Mouse (Mus musculus) common myeloid progenitor, adult 5-6 weeks (primary cell): ENCODE measurements around the gene Chst11. TPM values are rescaled to one million over a fixed set of nuclear protein-coding genes. Genes with fewer than 3 reads are reported as not detected.
A peak's percentile ranks its signal among the peaks of the same experiment; 100 is the strongest.

ENCODE experiments used
- ATAC-seq: replicated peaks from 2 replicates; pipeline ENCODE4 v1.8.0; 2016; ENCODE audit warnings: low read depth, mild to moderate bottlenecking, moderate TSS enrichment, inconsistent platforms; ENCODE audit not compliant: poor library complexity, severe bottlenecking
- total RNA-seq: library from RNA; stranded (forward); fragments of 200-1000, 187-1606 nt; gene quantifications from 2 replicates; pipeline ENCODE4 v1.2.3, GENCODE M21; 2017

Gene Chst11
- total RNA-seq, 1 experiment from 2014 or later, result 18.6 TPM

DNA sequence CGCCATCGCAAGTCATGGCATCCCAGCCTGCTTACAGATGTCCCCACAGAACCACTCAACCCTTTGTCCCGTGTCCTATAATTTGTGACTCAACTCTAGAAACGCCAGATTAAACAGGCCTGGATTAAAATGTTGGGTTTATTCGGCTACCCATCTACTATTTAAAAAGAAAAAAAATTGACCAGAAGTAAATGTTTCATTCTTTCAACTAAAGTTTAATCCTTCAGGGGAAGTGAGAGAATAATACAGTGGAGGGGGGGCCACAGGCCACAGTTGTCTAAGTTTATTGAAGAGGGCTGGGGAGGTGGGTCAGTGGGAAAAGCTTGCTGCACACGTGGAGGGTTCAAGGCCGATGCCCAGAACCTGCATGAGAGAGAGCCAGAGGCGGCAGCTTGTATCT lies 173.9 kb downstream of the Chst11 start:
- no peak for ATAC-seq

DNA sequence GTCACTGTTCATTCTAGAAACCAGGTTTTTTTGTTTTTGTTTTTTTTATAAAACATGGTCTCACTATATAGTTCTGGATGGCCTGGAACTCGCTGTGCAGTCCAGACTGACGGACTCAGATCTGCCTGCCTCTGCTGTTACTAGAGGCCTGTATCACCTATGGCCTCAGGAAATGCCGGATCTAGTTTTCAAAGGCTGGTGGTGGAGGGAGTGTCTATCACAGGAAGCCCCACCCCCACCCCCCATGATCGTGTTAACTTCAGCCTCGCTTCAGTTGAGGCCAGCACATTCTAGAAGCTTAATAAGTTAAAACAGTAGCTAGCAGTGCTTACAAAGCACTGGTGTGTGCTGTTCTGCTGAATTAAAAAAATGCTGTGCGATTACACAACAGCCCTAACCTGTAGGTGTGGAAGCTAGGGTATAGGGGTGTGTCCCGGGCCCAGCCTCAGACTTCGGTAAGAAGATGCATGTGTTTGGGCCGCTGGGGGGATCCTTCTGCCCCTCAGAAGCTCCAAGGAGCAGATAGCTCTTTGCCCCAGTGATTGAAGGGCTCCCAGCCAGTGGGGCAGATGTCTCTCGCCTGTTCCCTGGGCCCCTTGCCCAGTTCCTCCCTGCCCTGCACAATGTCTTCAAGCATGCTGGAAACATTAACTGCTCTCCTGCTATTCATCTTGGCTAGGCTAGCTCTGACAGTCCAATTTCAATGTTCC lies 176.5 kb downstream of the Chst11 start:
- peak; percentile 50 for ATAC-seq

DNA sequence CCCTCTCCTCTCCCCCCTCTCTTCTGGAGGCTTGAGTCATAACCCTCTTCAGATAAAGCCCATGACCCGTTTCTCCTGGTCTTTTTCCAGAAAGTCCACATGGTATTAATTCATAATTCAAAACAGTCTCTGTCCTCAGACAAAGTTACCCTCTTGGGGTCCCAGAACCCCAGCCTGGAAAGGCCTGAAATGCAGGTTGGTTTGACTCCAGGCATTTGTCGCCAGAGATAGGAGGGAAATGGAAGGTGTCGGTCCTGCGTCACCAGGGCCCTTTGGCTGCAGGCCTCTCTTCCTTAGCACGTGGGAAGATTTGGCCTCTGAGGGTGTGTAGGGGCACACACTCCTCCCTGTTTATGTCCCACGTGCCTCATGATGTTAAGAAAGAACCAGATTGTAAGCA lies 178.6 kb downstream of the Chst11 start:
- ATAC-seq, result no peak

GRCm38 (mm10) chr10:83164901-83165435 lies 179.7 kb downstream of the Chst11 start:
- no peak for ATAC-seq

DNA sequence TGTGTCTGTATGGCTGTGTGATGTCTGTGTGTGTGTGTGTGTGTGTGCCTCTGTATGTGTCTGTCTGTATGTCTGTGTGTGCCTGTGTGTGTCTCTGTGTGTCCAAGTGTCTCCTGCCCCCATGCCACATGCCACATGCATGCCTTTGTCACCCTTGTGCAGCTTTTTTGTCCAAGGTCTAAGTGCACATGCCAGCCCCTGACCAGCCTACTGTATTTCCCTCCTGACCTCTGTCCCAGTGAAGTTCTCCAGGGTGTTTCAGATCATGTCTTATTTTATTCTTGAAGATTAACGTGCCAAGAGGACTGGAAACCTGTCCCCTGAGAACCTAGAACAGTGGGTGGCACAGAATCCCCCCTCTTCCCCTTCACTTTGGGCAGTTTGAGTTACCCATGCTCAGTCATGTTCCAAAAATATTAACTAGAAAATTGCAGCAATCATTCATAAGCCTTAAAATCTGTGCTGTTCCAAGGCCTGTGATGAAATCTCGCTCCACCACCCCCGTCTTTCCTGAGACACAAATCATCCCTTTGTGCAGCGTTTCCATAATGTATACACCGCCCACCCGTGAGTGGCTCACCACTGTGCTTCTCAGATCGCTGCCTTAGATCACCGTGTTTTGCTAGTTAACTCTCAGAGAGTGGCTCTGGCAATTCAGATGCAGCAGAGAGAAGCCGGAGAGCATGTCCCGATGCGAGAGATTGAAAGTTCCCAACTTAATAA lies 180.4 kb downstream of the Chst11 start:
- ATAC-seq, result no peak

- ATAC-seq, result no peak
These were observed 181.0 kb downstream of the Chst11 start for GRCm38 (mm10) chr10:83166272-83166671.

DNA sequence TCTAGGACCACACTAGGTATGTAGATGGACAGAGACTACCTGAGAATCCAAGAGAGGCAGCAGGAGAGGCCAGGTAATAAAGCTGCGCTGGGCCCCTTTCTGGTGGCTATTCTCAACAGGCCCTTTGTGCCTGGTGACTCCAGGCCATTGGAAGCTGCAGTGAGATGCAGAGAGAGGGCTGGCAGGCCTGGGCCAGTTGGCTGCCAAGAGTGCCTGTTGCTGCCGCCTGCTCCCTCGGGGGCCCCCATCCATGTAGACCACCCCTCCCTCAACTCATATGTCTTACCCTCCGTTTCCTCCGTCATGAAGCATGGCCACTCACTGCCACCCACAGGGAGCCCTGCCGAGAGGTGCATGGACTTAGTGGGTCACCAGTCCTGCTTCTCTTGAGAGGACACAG lies 182.2 kb downstream of the Chst11 start:
- ATAC-seq, result no peak

DNA sequence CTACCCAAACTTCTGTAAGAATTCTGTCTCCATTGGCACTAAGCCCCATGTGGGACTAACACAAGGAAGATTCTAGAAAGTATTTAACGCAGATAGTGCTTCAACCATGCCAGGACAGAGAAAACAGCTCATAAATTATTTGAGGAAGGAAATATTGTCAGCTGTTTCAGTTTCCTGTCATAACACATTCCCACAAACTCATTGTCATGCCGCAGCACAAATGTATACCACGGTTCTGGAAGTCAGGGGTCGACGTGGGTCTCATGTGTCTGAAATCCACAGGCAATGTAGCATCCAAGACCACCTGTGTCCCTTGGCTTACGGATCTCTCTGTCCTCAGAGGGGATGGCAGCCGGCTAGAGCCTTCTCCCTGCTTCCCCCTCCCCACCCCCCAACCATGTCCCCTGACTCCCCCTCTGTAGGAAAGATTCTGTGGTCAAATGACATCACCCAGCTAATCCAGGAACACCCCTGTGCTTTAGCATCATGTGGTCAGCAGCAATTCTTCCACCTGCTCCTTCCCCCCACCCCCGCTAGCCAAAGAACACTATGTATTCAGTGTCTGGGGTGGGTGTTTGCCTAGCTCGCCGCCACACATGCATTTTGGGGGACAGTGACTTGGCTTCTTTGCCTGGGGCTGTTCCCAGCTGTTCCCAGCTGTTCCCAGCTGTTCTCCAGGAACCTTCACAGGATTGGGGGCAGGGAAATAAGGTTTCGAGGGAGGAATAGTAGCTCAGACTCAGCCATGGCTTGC lies 183.2 kb downstream of the Chst11 start:
- peak; percentile 64 for ATAC-seq

- no peak for ATAC-seq
These were observed 184.3 kb downstream of the Chst11 start for GRCm38 (mm10) chr10:83169554-83169953.

- ATAC-seq, result no peak
These were observed 192.9 kb downstream of the Chst11 start for GRCm38 (mm10) chr10:83178151-83178550.

GRCm38 (mm10) chr10:83178661-83179060 lies 193.4 kb downstream of the Chst11 start:
- ATAC-seq, result no peak

- no peak for ATAC-seq
These were observed 196.7 kb downstream of the Chst11 start for GRCm38 (mm10) chr10:83181831-83182572.

GRCm38 (mm10) chr10:83182573-83182960 lies 197.3 kb downstream of the Chst11 start:
- 0 out of 2 replicates have a peak, but pooled peaks have one; percentile 15 for ATAC-seq

GRCm38 (mm10) chr10:83183634-83184479 lies 198.6 kb downstream of the Chst11 start:
- ATAC-seq, result peak; percentile 78

- peak; percentile 31 for ATAC-seq
These were observed 199.3 kb downstream of the Chst11 start for GRCm38 (mm10) chr10:83184480-83185069.

- no peak for ATAC-seq
These were observed 199.8 kb downstream of the Chst11 start for GRCm38 (mm10) chr10:83185121-83185520.

DNA sequence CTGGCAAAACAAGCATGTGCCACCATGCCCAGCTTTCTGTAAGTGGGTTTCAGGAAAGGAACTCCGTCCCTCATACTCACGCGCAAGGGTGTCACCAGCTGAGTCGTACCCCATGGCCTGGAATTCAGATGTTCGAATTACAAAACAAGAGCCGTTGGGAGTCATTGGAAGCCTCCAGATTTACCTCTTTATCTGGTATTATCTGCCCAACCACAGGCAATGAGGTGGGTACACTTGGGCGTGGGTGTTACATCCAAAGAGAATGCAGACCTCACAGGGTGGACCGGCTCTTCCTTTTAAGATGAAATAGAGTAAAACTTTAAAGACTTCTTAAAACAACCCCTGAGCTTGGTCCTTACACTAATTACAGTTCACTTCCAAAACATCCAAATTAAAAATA lies 200.9 kb downstream of the Chst11 start:
- no peak for ATAC-seq

GRCm38 (mm10) chr10:83186984-83187383 lies 201.7 kb downstream of the Chst11 start:
- no peak for ATAC-seq

DNA sequence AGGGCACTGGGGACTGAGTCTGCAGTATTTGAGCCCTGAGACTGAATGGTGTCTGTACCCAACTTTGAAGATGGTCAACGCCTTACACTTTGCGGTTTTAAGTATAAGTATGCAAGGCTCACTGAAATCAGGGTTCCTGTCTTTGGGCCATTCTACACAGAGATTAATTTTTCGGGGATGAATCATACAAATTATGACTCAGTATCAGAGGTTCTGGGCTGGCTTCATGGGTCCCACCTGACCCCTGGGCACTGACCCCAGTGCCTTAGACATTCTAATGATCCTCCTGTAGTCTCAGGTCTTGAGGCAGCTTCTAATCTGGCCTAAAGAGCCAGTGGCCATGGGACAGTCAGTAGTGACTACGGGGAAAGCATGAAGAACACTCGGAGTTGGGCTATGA lies 203.8 kb downstream of the Chst11 start:
- no peak for ATAC-seq
